Mouse (Mus musculus): ENCODE measurements around the gene Txndc8.

Gene Txndc8

GRCm38 (mm10) chr4:58009024-58009423 lies at the start of gene Txndc8:
Gene Txndc8, minus strand, starts transcription at chr4:58009124.
- DNase-seq (ENCODE audit: extremely low read depth, low read depth, low spot score) = no peak

GRCm38 (mm10) chr4:58055653-58056052 lies 46.7 kb upstream of the Txndc8 start:
- DNase-seq (ENCODE audit: extremely low read depth, low read depth, low spot score) = no peak

DNA sequence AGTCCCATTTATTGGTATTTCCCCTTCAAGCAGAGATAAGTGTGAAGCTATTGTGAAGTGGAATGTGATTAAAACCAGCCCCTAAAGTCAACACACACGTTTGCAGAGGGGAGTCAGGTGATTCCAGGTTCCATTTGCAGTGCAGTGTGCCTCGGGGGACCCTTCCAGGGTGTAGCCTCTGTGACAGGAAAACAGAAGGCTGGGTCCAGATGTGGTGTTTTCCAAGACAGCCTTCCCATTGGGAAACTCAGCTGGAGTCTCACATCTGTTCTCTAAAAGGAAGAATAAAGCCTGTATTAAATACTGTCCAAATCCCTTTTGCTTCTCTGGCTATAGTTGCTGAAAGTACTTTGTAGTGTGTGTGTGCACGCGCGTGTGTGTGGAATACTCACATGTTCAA lies 45.5 kb upstream of the Txndc8 start:
- DNase-seq (ENCODE audit: extremely low read depth, low read depth, low spot score) = no peak

- DNase-seq (ENCODE audit: extremely low read depth, low read depth, low spot score) = no peak
Observed at GRCm38 (mm10) chr4:58050746-58051145, 41.8 kb upstream of the Txndc8 start.

DNA sequence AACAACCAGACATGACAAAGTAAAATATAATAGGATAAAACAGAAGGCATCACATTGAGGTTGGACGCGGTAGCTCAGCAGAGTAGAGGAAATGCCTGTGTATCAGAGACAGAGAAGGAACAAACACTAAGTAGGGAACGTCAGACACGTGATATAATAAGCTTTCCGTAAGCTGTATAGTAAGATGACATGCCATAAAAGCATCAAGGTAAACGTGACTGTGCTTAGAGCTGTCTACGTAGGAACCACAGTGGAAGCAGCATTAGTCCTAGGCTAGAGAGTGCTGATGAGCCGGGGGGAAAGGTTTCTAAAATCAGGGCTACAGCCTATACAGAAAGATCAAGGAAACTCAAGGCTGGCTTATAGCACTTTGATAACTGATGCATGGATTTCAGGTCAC lies 41.4 kb upstream of the Txndc8 start:
- no peak for DNase-seq (ENCODE audit: extremely low read depth, low read depth, low spot score)

DNA sequence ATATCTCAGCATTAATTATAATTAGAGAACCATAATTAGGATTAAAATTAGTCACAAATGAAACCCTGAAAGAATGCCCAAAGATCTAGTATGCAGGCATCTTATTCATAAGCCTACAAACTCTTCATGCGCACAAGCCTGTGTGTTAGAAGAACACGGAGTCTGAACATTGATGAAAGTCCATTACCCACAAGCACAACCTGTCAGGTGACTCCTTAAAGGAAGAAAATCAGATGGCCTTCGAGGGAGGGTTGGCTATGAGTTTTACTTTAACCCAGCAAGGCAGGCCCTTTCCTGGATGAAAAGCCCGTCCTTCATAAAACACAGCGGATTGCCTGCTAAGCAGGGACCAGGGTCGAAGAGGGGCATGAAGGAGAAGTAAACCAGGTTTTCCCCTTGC lies 35.9 kb upstream of the Txndc8 start:
- DNase-seq (ENCODE audit: extremely low read depth, low read depth, low spot score) = no peak

GRCm38 (mm10) chr4:58044356-58044755 lies 35.4 kb upstream of the Txndc8 start:
- no peak for DNase-seq (ENCODE audit: extremely low read depth, low read depth, low spot score)

DNA sequence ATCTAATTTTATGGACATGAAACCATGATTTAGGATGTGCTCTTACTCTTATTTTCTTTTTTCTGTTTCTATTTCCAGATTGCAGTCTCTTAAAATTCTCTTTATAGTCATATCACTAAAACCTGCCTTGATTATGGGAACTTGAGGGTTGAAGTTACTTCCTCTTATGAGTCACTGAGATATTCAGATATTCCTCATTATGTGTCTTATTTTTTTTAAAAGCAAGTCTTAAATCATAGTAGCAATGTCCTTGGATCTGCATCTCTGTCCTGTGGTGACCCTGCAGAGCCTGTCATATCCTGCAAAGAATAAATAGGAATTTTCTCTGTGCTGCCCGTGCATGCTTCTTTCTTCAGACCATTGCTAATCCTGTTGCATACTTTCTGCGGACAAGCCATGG lies 31.2 kb upstream of the Txndc8 start:
- no peak for DNase-seq (ENCODE audit: extremely low read depth, low read depth, low spot score)

DNA sequence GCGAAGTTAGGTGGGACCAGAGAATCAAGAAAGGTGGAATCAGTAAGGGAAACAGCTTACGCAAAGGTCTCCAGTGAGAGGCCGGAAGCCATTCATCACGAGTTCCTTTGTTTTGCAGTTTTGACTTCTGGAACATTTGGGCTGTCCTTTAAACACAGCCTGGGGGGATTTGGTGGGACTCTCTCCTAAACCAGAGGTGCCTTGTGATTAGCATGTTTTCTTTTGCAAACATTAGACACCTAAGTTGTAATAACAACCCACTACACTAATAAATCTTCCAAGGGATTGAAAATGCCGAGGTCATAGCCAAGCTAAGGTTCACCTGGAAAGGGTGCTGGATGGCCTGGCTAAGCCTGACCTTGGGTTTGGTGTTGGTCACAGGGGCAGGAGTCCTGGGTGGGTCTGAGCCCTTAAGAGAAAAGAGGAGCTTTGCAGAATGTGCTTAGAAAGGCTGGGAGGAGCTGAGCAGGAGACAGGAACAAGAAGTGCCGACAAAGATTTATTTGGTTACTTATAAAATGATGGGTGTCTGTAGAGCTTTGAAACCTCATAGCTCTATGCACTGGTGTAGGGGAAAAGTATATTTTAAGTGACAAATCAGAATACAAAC lies 28.3 kb upstream of the Txndc8 start:
- DNase-seq (ENCODE audit: extremely low read depth, low read depth, low spot score) = no peak

GRCm38 (mm10) chr4:58034663-58035062 lies 25.7 kb upstream of the Txndc8 start:
- no peak for DNase-seq (ENCODE audit: extremely low read depth, low read depth, low spot score)

GRCm38 (mm10) chr4:58032714-58033113 lies 23.8 kb upstream of the Txndc8 start:
- DNase-seq (ENCODE audit: extremely low read depth, low read depth, low spot score) = no peak

- DNase-seq (ENCODE audit: extremely low read depth, low read depth, low spot score) = no peak
Observed at GRCm38 (mm10) chr4:58003501-58003900, 5.4 kb downstream of the Txndc8 start.

DNA sequence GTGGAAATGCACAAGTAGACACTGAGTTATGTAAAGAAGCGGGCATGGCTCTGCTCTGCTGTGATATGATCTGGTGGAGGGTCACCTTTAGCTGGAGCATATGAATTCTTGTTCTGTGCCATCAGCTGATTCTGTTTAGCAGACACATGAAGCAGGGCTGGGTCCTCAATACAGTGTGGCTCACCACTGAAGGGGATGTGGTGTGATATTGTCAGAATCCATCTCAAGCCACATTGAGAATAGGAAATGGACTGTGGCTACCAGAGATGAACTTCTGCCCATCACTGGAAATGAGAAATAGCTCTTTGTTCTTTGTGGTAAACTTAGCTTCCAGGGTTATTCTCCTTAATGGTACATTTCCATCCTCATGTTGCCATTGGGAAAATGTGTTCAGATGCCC lies 17.5 kb downstream of the Txndc8 start:
- DNase-seq (ENCODE audit: extremely low read depth, low read depth, low spot score) = no peak

DNA sequence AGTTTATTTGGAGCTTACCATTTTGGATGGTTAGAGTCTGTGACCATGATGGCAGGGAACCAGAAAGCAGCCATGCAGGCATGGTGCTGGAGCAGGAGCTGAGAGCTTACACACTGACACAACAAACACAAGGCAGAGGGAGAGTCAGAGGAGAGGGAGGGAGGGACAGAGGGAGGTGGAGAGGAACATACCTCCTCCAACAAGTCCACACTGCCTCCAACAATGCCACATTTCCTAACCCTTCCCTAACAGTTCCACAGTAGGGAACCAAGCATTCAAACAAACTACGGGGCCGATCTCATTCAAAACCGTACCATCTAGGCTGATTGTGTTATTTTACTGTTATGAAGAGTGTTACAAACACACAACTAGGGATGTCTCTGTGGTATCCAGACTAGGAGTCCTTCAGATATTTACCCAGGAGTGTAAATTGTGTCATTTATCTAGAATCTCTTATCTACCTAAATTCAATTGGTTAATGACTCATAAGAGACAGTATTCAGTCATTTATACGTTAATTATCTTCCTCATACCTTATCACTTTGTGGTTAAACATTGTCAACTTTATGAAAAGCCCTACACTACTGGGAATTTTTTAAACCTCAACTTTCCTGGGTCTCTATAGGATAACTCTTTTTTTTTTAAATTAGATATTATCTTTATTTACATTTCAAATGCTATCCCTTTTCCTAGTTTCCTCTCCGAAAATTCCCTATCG lies 34.4 kb downstream of the Txndc8 start:
- no peak for DNase-seq (ENCODE audit: extremely low read depth, low read depth, low spot score)

GRCm38 (mm10) chr4:57973592-57974268 lies 35.2 kb downstream of the Txndc8 start:
- no peak for DNase-seq (ENCODE audit: extremely low read depth, low read depth, low spot score)

GRCm38 (mm10) chr4:57970285-57970684 lies 38.6 kb downstream of the Txndc8 start:
- no peak for DNase-seq (ENCODE audit: extremely low read depth, low read depth, low spot score)

DNA sequence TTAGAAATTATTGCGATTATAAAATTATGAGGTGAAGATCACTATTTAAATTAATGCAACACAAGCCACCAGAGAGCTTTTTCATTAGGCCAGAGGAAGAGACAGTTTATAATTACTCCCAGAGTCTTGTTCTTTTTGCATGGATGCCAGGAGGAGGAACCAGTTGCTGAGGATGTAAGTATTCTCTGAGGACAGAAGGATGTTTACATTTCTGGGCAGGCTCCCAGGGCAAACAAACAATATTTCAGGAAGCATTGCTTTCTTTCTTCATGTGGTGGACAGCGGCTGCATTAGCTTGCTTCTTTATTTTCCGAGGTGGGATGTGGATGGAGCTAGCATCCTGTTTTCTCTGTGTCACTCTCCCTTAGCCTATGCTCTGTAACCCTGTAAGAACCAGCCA lies 41.7 kb downstream of the Txndc8 start:
- no peak for DNase-seq (ENCODE audit: extremely low read depth, low read depth, low spot score)

GRCm38 (mm10) chr4:57965516-57965915 lies 43.4 kb downstream of the Txndc8 start:
- DNase-seq (ENCODE audit: extremely low read depth, low read depth, low spot score) = no peak

DNA sequence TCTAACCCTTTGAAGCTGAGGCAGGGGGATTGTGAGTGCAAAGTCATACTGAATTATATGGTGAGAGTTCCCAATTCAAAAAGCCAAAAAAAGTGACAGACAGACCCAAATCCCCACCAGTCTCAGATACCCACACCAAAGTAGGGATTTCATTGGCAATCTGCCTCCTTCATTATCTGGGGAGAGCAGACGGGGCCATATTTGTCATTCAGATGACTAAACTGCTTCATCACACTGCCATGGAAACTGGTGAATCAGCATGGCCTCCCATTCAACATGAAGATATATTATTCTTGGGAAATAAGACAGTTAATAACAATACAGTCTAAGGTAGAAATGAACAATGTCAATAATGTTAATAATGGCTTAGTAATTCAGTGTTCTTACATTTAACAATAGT lies 44.8 kb downstream of the Txndc8 start:
- no peak for DNase-seq (ENCODE audit: extremely low read depth, low read depth, low spot score)

DNA sequence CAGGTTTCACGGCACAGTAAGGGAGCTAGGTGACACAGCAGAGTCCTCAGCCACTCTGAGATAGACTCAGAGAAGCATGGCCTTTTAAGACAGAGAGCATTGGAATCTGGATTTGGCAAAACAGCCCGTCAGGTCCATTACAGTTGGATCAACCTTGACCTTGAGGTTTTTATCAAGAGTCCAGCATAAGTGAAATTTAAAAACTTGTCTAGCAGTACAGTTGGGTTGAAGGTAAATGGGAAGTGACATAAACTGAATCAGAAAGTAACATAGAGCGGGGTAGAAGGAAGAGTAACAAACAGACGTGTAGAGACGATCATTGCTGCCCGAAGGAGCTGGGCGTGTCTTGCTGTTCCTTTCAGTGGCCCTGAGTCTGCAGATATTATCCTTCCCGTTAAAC lies 49.9 kb downstream of the Txndc8 start:
- no peak for DNase-seq (ENCODE audit: extremely low read depth, low read depth, low spot score)

DNA sequence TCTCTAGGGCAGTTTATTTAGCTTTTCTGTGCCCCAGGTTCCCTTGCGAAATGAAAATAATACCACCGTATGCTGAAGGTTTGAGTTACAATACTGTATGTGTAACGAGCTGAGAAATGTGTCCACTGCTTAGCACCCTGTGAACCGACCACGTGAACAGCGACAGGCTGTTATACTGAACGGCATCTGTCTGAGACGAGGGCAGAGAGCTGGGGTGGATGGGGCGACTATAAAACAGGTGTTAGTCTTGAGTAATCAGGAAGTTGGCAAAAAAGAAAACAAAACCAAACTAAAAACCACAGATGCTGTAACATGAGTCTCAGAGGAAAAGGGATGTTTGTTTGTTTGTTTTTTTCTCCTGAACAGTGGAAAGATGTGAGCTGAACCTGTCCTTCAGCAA lies 50.8 kb downstream of the Txndc8 start:
- no peak for DNase-seq (ENCODE audit: extremely low read depth, low read depth, low spot score)
